Mouse (Mus musculus) ES-Bruce4 (cell line): ENCODE data around the gene Tom1. TPM values are rescaled to one million over a fixed set of nuclear protein-coding genes. Genes with fewer than 3 reads are reported as not detected.

Experiments
- H3K27ac ChIP-seq: 2 replicates; pipeline ENCODE4 v1.5.1; 2012; ENCODE audit warnings: low read length, inconsistent platforms; ENCODE audit not compliant: insufficient read depth
- H3K27me3 ChIP-seq: 2 replicates; pipeline ENCODE4 v1.6.1; 2012; ENCODE audit warnings: mild to moderate bottlenecking, low read length, inconsistent platforms; ENCODE audit not compliant: control insufficient read depth, poor library complexity, insufficient read depth, severe bottlenecking
- H3K36me3 ChIP-seq: 2 replicates; pipeline ENCODE4 v1.6.1; 2012; ENCODE audit warnings: inconsistent platforms, mild to moderate bottlenecking, low read length, moderate library complexity; ENCODE audit not compliant: control insufficient read depth, poor library complexity, insufficient read depth, severe bottlenecking
- H3K4me1 ChIP-seq: one replicate; pipeline ENCODE4 v1.8.1; 2011; ENCODE audit warnings: low read length; ENCODE audit not compliant: control insufficient read depth, insufficient read depth
- H3K4me3 ChIP-seq: 2 replicates; pipeline ENCODE4 v1.5.1; 2011; ENCODE audit warnings: low read depth, mild to moderate bottlenecking, low read length
- H3K9ac ChIP-seq: 2 replicates; pipeline ENCODE4 v1.6.1; 2012; ENCODE audit warnings: low read depth, mild to moderate bottlenecking, inconsistent platforms; ENCODE audit not compliant: poor library complexity, severe bottlenecking
- H3K9me3 ChIP-seq: replicated peaks from 2 replicates; pipeline ENCODE4 v1.6.1; 2012; ENCODE audit warnings: mild to moderate bottlenecking, low read length, inconsistent platforms; ENCODE audit not compliant: control insufficient read depth, poor library complexity, insufficient read depth, severe bottlenecking
- CTCF ChIP-seq: IDR thresholded peaks from one replicate; pipeline ENCODE4 v1.8.1; 2011; ENCODE audit warnings: low read depth, low read length
- EP300 ChIP-seq: IDR thresholded peaks from 2 replicates; pipeline ENCODE4 v1.6.1; 2011; ENCODE audit warnings: low read depth, low read length; ENCODE audit not compliant: insufficient read depth
- POLR2A ChIP-seq: IDR thresholded peaks from one replicate; pipeline ENCODE4 v1.8.1; 2011; ENCODE audit warnings: low read length; ENCODE audit not compliant: insufficient read depth
- polyA plus RNA-seq: library from polyadenylated mRNA; stranded (reverse); fragments of >200 nt; gene quantifications from 2 replicates; pipeline ENCODE4 v1.2.4, GENCODE M21; 2011; ENCODE audit warnings: low read depth; ENCODE audit not compliant: missing spikeins, insufficient read depth, insufficient read length

Gene Tom1
- 44.6 and 46.1 TPM in 2 replicates for polyA plus RNA-seq

GRCm38 (mm10) chr8:75033511-75034243 is at the start of gene Tom1:
Gene Tom1, plus strand, starts transcription at chr8:75033705.
- peak within 1 kb of the TSS; percentile 74 for H3K4me3 ChIP-seq
- peak within 1 kb of the TSS; percentile 42 for H3K27ac ChIP-seq
- peaks cover 4% of the 10 kb centered on the region for H3K4me1 ChIP-seq
- no peaks in the 10 kb centered on the region for H3K9me3 ChIP-seq
- no peak for TF ChIP-seq POLR2A
- no peak for TF ChIP-seq CTCF
- no peak for TF ChIP-seq EP300
- H3K27me3 ChIP-seq: no peaks in the 10 kb centered on the region
- H3K36me3 ChIP-seq: peaks cover 30% of the 10 kb centered on the region
- H3K9ac ChIP-seq: peak within 1 kb of the TSS; percentile 60

GRCm38 (mm10) chr8:74987436-74987835 is 46.1 kb upstream of the Tom1 start:
- H3K27ac ChIP-seq: no peak overlapping the region
- H3K9me3 ChIP-seq: peaks cover 3% of the 10 kb centered on the region; the same call in 1 of the 2 replicates
- peaks cover 2% of the 10 kb centered on the region for H3K4me1 ChIP-seq
- no peaks in the 10 kb centered on the region for H3K27me3 ChIP-seq
- no peaks in the 10 kb centered on the region for H3K36me3 ChIP-seq
- no peak for TF ChIP-seq POLR2A
- no peak for TF ChIP-seq EP300
- TF ChIP-seq CTCF: no peak
- H3K9ac ChIP-seq: no peak overlapping the region
- no peak overlapping the region for H3K4me3 ChIP-seq

- no peak overlapping the region for H3K4me3 ChIP-seq
- TF ChIP-seq POLR2A: no peak
- TF ChIP-seq EP300: no peak
- TF ChIP-seq CTCF: no peak
- peak overlapping the region; percentile 65 for H3K9ac ChIP-seq
- H3K27ac ChIP-seq: no peak overlapping the region
- no peaks in the 10 kb centered on the region for H3K9me3 ChIP-seq
- H3K27me3 ChIP-seq: no peaks in the 10 kb centered on the region
- H3K36me3 ChIP-seq: no peaks in the 10 kb centered on the region
- peaks cover 2% of the 10 kb centered on the region for H3K4me1 ChIP-seq
These were observed 43.5 kb upstream of the Tom1 start for GRCm38 (mm10) chr8:74990021-74990420.

GRCm38 (mm10) chr8:74993081-74993474 is 40.4 kb upstream of the Tom1 start, which contains the start of gene Hmgxb4:
Gene Hmgxb4, plus strand, starts transcription at chr8:74993356.
- peak within 1 kb of the TSS; percentile 85 for H3K27ac ChIP-seq
- peak within 1 kb of the TSS; percentile 90 for H3K4me3 ChIP-seq
- no peaks in the 10 kb centered on the region for H3K27me3 ChIP-seq
- no peaks in the 10 kb centered on the region for H3K36me3 ChIP-seq
- H3K9ac ChIP-seq: peak within 1 kb of the TSS; percentile 100
- TF ChIP-seq POLR2A (no peak), CTCF (no peak), EP300 (no peak)
- H3K9me3 ChIP-seq: no peaks in the 10 kb centered on the region
- H3K4me1 ChIP-seq: no peaks in the 10 kb centered on the region

- no peaks in the 10 kb centered on the region for H3K27me3 ChIP-seq
- H3K9ac ChIP-seq: peak overlapping the region; percentile 100
- H3K27ac ChIP-seq: peak overlapping the region; percentile 85
- H3K4me3 ChIP-seq: peak overlapping the region; percentile 90
- no peaks in the 10 kb centered on the region for H3K4me1 ChIP-seq
- H3K36me3 ChIP-seq: peaks cover 2% of the 10 kb centered on the region; the same call in 1 of the 2 replicates
- TF ChIP-seq POLR2A (peak; percentile 30), EP300 (no peak)
- H3K9me3 ChIP-seq: no peaks in the 10 kb centered on the region
These were observed 39.7 kb upstream of the Tom1 start for GRCm38 (mm10) chr8:74993475-74994451.

- Histone ChIP-seq H3K27me3 (no peaks in the 10 kb centered on the region), H3K9ac (peak overlapping the region; percentile 100), H3K36me3 (peaks cover 9% of the 10 kb centered on the region), H3K27ac (peak overlapping the region; percentile 85), H3K4me1 (no peaks in the 10 kb centered on the region), H3K4me3 (peak overlapping the region; percentile 47), H3K9me3 (no peaks in the 10 kb centered on the region)
- TF ChIP-seq EP300 (no peak), POLR2A (no peak), CTCF (no peak)
These were observed 39.0 kb upstream of the Tom1 start for GRCm38 (mm10) chr8:74994540-74994939.
